Mouse (Mus musculus) adipocyte (in vitro differentiated cells): ENCODE measurements around the gene Mlc1.

Experiments used
- DNase-seq: peaks from one replicate; pipeline ENCODE4 v3.0.0-alpha.2; 2016; ENCODE audit warnings: low spot score

The Mlc1 gene

GRCm38 (mm10) chr15:88978281-88979137 lies at the start of gene Mlc1:
Gene Mlc1, minus strand, starts transcription at chr15:88979007.
- no peak for DNase-seq

GRCm38 (mm10) chr15:89020492-89020891 lies 41.7 kb upstream of the Mlc1 start:
- DNase-seq = no peak

- DNase-seq = no peak
Observed at GRCm38 (mm10) chr15:89020085-89020484, 41.3 kb upstream of the Mlc1 start.

- DNase-seq = no peak
Observed at GRCm38 (mm10) chr15:89016722-89017121, 37.9 kb upstream of the Mlc1 start.

- DNase-seq = no peak
Observed at GRCm38 (mm10) chr15:89007781-89008180, 29.0 kb upstream of the Mlc1 start.

GRCm38 (mm10) chr15:89007002-89007401 lies 28.2 kb upstream of the Mlc1 start:
- DNase-seq = no peak

GRCm38 (mm10) chr15:89001245-89001644 lies 22.4 kb upstream of the Mlc1 start:
- no peak for DNase-seq

GRCm38 (mm10) chr15:89000367-89000766 lies 21.6 kb upstream of the Mlc1 start:
- DNase-seq = no peak

GRCm38 (mm10) chr15:88999124-88999523 lies 20.3 kb upstream of the Mlc1 start:
- DNase-seq = peak; percentile 63

GRCm38 (mm10) chr15:88998636-88999035 lies 19.8 kb upstream of the Mlc1 start:
- DNase-seq = no peak

GRCm38 (mm10) chr15:88989236-88989635 lies 10.4 kb upstream of the Mlc1 start:
- peak; percentile 76 for DNase-seq

GRCm38 (mm10) chr15:88982534-88983079 lies 3.8 kb upstream of the Mlc1 start, which contains the start of gene Mov10l1:
Gene Mov10l1, plus strand, starts transcription at chr15:88982909.
- DNase-seq = no peak

- no peak for DNase-seq
Observed at GRCm38 (mm10) chr15:88979138-88979446, 285 bp upstream of the Mlc1 start.

GRCm38 (mm10) chr15:88972300-88972699 lies 6.5 kb downstream of the Mlc1 start:
- no peak for DNase-seq

- no peak for DNase-seq
Observed at GRCm38 (mm10) chr15:88964070-88964578, 14.7 kb downstream of the Mlc1 start.

- DNase-seq = no peak
Observed at GRCm38 (mm10) chr15:88957522-88957921, 21.3 kb downstream of the Mlc1 start.

- DNase-seq = no peak
Observed at GRCm38 (mm10) chr15:88955342-88955741, 23.5 kb downstream of the Mlc1 start.

GRCm38 (mm10) chr15:88954368-88955072 lies 24.3 kb downstream of the Mlc1 start, which contains the start of gene Ttll8:
Gene Ttll8, minus strand, starts transcription at chr15:88954418.
- no peak for DNase-seq

- no peak for DNase-seq
Observed at GRCm38 (mm10) chr15:88951246-88951645, 27.6 kb downstream of the Mlc1 start.

- DNase-seq = peak; percentile 31
Observed at GRCm38 (mm10) chr15:88946851-88947250, 32.0 kb downstream of the Mlc1 start.

- no peak for DNase-seq
Observed at GRCm38 (mm10) chr15:88943896-88944551, 34.8 kb downstream of the Mlc1 start.

- no peak for DNase-seq
Observed at GRCm38 (mm10) chr15:88942783-88943182, 36.0 kb downstream of the Mlc1 start.
